Mouse (Mus musculus): ENCODE measurements around the gene Gm29797. TPM values are rescaled to one million over a fixed set of nuclear protein-coding genes. Genes with fewer than 3 reads are reported as not detected.

Gene Gm29797
- polyA plus RNA-seq, 1 experiment: 0.11 TPM

DNA sequence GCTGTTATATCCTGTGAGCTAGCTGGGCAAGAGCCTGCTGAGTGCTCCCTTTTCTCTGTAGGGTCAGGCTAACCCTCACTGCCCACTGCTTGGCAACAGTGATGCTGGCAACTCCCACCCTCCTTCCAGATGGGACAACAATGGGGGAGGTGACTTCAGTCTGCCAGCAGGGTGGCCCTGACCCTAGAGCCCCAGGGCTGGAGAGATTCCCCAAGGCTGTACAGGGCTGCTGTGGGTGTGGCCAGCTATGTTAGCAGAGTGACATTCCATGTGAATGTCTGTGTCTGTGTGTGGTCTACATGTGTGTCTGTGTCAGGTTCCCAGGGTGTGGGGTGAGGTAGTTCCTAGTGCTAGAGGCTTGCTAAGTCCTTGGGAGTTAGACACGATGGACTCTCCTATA is 16.7 kb downstream of the Gm29797 start:
- no peak for DNase-seq (ENCODE audit: low spot score)

DNA sequence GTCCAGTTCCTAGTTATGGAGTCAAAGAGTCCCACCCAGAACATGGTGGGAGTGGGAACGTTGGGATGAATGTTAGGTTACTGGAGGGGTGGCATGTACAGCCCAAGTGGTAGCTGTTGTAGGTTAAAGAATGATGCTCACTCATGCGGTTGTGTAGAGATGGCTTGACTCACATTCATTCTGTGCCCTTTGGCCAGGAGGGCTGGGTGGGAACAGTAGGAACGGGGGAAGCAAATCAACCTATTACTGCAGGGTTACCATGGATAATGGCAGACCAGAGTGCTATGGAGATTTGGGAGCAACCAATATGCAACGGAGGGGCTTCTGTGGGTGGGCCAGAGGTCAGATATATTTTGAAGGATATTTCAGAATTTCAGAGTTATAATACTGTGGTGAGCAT is 18.1 kb downstream of the Gm29797 start:
- no peak for DNase-seq (ENCODE audit: low spot score)

DNA sequence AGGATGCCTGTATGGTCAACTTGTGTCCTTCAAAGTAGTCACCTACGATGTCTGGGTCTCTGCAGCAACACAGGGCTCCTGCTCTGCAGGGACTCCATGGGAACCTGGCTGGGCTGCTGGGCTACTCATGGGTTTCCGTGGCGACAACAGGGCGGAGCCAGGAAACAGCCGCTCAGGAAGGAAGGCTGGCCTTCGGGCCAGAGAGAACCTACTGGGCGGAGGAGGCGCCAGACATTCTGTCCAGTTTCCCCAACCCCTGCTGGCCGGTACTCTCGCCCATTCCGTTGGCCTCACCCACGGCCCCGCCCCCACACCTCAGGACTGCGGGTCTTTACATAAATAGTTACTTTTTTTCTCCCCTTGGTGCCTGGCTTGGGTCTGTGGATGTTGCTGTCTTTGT is 18.6 kb downstream of the Gm29797 start:
- DNase-seq (ENCODE audit: low spot score): no peak

DNA sequence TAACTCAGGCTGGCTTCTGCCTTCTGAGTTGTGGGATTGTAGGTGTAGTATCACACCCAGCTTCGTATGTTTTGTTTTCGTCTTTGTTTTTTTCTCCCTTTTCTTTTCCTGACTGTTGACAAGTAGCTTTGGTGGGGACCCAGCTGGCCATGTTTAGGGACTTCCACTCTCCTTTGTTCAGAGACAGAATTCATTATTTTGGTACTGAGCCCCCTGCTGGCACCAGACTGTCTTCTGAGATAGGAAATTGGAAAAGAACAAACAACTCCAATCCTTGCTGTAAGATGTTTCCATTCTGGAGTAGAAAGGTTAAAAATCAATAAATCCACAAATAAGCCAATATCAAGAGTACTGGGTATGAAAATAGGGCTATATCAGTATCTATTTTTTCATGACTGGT is 19.6 kb downstream of the Gm29797 start:
- no peak for DNase-seq (ENCODE audit: low spot score)

DNA sequence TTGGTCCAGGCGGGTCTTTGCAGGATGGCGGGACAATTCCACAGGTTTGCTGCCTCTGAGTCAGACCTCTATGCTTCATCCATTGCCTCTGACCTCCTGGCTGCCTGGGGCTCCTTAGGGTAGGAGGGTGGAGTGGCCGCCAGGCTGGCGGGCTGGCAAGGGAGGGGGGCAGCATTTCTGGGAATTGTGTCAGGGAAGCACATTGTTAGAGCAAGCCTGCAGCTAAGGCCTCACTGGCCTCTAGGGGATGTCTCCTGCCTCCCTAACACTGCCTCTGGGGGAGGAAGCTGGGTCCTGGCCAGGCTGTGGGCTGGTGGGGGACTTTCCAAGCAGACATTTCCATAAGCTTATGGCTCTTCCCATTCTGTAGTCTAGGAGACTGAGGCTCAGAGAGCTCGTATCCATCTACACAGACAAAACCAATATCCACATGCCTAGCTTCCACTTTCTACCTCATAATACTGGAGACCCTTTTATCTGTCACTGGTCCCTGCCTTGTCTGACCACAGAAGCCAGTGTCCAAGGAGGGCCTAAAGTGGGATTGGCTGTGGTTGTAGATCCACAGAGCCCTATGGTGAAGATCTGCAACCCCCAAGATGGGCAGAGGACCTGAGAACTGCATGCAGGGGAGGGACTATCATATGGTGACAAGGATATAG is 20.4 kb downstream of the Gm29797 start:
- DNase-seq (ENCODE audit: low spot score): no peak

DNA sequence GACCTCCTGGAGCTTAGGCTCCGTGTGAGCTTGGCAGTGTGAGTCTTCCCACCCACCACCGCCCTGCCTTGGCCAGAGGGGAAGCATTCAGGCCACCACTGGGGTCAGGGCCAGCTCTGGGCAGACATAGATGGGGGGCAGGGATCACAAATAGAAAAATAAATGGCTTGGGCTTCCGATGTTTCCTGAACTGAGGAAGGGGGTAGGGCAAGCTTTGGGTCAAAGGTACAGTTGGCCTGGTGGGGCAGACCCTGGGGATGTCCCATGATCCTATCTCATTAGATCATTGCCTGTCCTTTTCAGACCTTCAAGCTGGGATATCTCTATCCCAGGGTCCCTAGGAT is 20.9 kb downstream of the Gm29797 start:
- no peak for DNase-seq (ENCODE audit: low spot score)

DNA sequence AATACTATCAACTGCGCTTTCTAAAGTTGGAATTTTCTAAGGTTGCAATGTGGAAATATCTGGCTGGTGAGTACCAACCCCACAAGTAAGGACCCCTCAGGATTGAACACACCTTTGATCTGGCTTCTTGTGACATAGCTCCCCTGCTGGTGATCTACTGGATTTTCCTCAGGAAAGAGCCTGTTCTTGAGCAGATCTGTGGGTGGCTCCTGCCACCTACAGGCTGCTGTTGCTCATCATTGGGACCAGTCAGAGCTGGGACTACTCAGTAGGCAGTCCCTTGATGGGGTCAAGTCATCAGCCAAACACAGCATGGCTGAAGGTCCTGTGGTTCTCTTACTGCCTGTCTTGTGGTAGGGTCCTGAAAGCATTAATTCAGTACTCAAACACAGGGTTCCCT is 21.9 kb downstream of the Gm29797 start:
- no peak for DNase-seq (ENCODE audit: low spot score)

DNA sequence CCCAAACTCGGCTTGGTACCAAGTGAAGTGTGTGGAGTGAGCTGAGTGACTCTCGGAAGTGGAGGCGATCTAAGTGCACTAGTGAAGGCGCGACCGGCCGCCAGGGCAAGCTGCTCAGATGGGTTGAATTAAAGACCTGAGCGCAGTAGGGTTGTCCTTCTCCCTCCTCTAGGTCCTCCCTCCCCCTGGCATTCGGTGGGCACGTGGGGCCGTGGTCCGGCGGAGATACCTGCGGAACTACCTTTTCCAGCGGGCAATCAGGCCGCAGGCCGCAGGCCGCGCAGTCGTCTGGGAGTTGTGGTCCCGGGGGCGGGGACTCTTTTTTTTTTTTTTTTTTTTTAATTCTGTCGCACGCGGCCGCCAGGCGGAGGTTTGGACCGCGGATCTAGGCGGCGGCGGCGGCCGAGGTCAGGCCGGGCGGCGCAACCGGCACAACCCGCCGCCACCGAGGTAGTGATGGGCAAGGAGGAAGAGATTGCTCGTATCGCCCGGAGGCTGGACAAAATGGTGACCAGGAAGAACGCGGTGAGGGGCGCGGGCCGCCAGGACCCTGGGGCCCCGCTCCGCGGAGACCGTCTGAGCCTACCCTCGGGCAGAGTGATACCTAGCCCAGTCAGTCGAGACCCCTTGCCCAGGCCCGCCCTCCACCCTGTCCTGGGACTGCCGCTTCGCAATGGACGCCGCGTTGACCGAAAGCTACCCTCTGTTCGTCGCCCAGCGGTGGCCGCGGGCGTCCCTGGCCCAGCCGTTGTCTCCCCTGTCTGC is 23.3 kb downstream of the Gm29797 start, which contains the start of gene Tcea2:
Gene Tcea2, plus strand, starts transcription at position 360 of the 765 bp plus-strand sequence.
- DNase-seq (ENCODE audit: low spot score): peak; percentile 65

DNA sequence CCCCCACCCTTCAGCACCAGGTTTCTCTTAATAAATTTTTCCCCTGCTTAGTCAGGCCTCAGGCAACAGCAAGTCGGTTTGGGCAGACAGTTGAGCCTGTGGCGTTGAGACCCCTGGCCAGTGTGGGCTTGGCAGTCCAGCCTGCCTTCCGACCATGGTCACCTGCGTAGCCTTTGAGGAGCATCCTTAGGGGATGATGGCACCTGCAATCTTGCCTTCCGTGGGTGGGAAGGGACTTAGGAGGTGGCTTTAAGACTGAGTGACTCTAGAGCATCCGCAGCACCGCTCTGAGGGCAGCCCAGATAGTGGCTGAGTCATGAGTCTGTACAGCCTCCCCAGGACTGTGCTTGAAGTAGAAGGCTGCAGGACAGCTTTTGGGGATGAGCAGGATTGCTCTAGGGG is 23.9 kb downstream of the Gm29797 start:
- no peak for DNase-seq (ENCODE audit: low spot score)

DNA sequence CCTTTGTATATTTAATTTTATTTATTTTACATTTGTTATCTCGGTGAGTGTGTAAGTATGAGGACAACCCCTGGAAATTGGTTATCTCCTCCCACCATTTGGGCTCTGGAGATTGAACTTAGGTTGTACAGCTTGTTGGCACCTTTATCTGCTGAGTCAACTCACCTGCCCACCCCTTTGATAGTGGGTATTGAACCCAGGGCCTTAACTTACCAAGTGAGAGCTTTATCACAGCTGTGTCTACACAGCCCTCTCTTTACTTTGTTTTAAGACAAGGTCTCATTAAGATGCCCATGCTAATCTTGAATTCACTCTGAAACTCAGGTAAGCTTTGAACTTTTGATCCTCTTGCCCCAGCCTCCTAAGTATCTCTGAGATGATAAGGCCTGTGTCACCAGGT is 25.1 kb downstream of the Gm29797 start:
- no peak for DNase-seq (ENCODE audit: low spot score)

DNA sequence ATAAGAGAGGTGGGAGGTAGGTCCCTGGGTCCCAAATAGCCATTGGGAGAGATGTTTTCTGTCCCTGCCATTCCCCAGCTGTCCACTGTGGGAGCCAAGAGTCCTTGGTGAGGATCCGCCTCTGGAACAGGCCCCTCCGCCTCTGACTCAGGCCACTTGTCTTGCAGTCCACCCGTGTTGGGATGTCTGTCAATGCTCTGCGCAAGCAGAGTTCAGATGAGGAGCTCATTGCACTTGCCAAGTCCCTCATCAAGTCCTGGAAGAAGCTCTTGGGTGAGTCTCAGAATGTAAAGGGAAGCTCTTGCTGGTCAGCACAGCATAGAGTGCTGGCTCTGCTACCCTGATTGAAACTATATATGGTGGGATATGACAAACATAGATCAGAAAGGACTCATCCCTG is 26.5 kb downstream of the Gm29797 start:
- DNase-seq (ENCODE audit: low spot score): no peak

DNA sequence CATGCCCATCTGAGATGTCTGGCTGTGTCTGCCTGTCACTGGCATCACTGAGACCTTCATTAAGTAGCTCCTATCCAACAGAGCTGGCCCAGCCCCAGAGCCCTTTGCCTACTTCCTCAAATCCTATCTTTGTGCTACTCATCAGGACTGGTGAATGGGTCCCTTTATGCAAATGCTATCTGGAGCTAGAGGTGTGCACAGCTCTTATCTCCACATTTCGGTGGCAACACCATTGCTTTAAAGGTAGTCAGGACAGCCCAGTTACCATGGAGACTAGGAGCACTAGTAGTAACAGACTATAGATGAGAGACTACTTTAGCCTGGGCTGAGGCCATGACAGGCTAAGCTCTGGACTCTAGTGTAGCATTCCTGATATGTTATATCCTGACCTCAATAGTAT is 27.9 kb downstream of the Gm29797 start:
- DNase-seq (ENCODE audit: low spot score): no peak

DNA sequence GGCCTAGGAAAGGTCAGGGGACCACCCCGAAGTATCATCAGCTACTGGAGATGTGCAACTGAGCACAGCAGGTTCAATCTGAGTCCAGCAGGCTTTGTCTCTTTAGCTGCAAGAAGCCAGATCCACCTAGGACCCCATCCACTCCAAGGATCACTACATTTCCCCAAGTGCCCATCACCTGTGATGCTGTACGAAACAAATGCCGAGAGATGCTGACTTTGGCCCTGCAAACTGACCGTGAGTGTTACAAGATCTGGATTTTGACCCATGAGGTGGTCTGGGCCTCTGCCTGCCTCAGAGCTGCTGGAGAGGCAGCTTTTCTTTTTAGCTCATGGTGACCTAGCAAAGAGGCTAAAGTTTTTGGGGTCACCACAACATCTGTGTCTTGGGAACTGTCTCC is 28.9 kb downstream of the Gm29797 start:
- DNase-seq (ENCODE audit: low spot score): no peak

DNA sequence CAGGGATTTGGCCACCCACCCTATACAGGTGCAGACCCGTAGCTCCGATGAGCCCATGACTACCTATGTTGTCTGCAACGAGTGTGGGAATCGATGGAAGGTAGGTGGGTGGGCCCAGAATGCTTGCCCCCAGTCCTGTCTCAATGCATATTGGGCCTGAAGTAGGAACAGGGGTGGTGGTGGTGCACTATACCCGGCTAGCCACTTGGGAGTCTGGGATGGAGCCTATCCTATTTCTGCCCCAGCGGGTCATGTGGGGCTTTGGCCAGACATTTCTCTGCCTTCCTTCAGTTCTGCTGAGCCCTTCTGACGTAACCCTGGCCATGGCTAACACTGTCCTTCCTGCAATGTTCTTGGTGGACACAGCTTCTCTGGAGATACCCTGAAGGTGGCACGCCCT is 30.8 kb downstream of the Gm29797 start:
- DNase-seq (ENCODE audit: low spot score): no peak

DNA sequence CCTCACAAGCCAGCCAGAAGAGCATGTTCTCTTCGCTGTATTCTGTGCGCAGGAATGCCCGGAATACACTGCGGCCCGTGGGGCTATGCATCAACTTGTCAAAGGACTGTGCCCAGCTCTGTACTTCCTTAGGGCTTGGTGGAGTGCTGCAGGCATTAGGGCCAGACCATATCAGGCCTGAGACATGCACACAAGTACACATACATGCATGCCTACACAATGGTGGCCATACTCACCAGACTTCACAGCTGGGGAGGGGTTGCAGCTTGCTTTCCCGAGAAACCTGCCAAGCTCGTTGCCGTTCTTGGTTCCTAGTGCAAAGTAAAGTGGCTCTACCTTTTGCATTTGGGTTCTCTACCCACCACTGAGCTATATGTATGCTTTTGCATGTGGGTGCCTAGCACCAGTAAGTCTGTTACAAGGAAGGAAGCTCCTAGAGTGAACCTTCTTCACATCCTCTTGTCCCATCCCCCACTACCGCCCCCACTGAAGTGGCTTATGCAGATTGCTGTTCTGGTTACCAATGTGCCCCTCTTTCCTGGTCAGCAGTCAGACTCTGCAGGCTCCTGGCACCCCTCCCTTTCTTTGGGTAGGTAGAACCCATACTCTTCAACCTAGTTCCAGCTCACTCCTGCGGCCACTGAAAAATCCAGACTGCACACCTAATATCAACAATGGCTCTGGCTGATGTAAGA is 32.8 kb downstream of the Gm29797 start:
- DNase-seq (ENCODE audit: low spot score): no peak

DNA sequence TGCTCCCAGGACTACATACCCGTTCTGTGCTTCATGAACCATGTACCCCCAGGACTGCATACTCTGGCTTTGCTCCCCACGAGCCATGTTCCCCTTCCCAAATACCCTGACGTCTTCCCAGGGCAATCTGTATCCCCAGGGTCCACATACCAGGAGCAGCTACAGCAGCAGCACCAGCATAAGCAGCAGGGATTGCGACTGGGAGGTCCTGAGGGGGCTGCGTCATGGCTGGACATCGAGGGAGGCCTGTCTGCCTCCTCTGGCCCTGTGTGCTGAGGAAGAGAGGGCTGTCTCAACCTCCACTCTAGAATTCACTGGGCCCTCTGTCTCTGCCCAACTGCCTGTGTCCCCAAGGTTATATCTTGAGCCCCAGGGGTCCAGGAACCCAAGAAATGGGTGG is 34.2 kb downstream of the Gm29797 start:
- DNase-seq (ENCODE audit: low spot score): no peak

DNA sequence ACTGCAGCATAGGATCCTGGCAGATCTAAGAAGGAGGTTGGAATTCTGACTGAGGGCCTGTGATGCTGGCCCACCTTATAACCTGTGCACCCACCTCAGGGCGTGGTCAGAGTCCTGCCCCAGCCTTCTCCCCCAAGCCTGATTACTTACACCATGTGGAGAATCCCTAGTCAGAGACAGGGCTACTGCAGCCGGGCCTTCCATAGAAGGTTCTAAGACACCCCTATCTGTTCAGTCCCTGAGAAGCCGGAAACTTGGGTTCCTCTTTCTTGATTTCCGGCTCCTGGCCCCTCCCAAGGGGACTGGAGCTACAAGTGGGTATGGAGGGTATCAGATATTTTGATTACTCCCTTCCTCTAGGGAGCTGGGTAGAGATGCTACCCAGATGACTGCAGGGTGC is 34.7 kb downstream of the Gm29797 start:
- DNase-seq (ENCODE audit: low spot score): no peak

DNA sequence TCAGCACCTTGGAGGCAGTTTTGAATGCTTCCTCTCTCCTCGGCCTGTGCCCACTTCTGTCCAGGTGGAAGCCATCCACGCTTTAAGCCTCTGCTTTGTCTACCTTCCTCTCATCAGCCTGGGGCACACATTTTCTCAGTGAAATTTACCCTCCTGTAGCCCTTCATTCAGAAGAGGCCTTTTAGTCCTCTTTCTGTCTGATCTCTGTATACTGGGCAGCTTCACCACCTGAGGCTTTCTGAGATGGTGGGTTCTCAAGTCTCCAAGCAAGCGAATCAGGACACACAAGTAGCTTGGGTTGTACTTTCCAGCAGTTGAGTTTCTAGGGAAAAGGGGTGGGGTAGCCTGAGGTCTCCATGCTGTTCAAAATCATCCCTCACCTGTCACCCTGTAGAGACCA is 35.5 kb downstream of the Gm29797 start:
- DNase-seq (ENCODE audit: low spot score): no peak

DNA sequence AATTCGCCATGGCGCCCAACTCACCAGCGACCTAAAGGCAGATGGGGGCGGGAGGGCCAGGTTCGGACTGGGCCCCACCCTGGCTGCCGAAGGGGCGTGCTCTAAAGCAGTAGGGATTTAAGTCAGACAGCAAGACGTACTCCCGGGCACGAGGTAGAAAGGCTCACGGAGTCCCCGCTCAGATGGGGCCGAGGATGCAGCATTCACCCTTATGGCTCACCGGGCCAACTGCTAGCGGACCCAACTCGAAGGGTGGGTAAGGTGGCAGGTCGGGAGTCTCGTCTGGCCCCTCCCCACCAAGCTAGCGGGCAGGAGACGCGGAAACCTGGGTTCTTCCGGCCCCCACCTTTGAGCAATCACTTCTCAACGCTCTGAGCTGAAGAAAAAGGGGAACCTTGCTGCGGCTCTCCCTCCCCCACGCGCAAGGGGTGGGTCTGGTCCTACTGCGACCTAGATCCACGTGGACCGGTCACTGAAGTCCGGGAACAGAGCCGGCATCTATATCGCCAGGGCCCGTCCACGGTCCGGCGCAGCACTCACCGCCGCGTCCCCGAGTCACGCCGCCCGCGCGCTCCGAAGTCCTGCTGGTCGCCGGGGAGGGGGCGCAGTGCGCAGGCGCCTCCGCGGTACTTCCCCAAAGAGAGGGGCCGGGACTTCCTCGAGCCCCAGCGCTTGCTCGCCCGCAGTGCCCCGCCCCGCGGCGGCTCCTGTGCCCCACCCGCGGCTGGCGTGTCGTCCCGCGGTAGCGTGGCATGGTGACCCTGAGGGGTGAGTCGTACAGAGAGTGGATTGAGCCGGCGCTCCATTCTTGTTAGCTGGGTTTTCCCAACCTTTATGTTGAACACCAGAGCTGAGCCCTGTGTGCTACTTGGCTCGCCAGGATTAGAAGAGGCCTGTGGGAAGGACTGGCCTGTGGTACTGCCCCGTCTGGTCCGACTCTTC is 36.8 kb downstream of the Gm29797 start, which contains the start of gene Rgs19:
Gene Rgs19, minus strand, starts transcription at position 639 of the 942 bp plus-strand sequence.
- DNase-seq (ENCODE audit: low spot score): peak; percentile 77

DNA sequence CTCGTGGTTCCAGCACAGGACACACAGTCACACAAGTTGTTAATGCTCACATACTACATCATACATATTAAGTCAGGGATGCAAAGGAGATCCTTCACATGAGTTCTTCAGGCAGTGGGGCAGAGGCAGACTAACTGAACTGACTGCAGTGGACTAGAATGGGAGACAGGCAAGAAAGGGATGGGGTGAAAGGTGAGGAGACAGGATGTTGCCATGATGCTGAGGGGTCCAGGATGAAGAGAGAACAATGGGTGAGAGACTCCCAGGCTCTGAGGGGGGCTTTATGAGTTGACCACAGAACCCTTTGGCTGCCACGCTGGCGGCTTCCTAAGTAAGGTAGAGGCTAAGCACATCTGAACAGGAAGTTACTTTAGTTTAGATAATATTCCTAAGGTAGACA is 37.7 kb downstream of the Gm29797 start:
- no peak for DNase-seq (ENCODE audit: low spot score)

DNA sequence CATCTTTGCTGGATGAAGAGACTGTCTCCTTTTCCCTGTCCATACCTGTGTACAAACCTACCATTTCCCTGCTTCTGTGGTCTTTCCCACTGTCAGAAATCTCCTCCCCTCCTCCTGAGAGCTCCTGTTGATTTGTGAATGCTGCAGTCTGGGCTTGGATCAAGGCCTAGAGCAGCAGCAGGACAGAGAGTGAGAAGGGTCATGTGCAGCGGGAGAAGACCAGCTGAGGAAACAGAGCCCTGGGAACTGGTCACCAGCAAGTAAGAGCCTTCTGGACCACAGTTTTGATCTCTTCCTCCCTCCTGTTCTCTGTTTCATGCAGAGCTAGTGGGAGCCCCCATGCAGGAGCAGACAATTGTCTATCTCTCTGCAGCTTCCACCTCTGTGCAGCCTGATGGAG is 38.9 kb downstream of the Gm29797 start:
- DNase-seq (ENCODE audit: low spot score): no peak

All from urinary bladder, adult 2 months (tissue).